Mouse (Mus musculus) hindbrain, embryonic 12.5 days (tissue): ENCODE results near the gene Olfr884. TPM values are rescaled to one million over a fixed set of nuclear protein-coding genes. Genes with fewer than 3 reads are reported as not detected.

Source experiments
- ATAC-seq: fragments of 200-750 bp; cut with Nextera tagmentation; 2 replicates; pipeline ENCODE4 v1.8.0; 2017; ENCODE audit warnings: moderate TSS enrichment; ENCODE audit not compliant: low FRiP score
- H3K27ac ChIP-seq: fragments of 300-500 bp; sonication (generic); 2 replicates; pipeline ENCODE4 v1.5.1; 2016; ENCODE audit warnings: mild to moderate bottlenecking
- H3K27me3 ChIP-seq: fragments of 300-500 bp; sonication (generic); 2 replicates; pipeline ENCODE4 v1.6.1; 2016; ENCODE audit warnings: mild to moderate bottlenecking
- H3K36me3 ChIP-seq: fragments of 300-500 bp; sonication (generic); 2 replicates; pipeline ENCODE4 v1.6.1; 2016; ENCODE audit warnings: mild to moderate bottlenecking
- H3K4me1 ChIP-seq: fragments of 300-500 bp; sonication (generic); 2 replicates; pipeline ENCODE4 v1.6.1; 2016
- H3K4me2 ChIP-seq: fragments of 300-500 bp; sonication (generic); replicated peaks from 2 replicates; pipeline ENCODE4 v1.6.1; 2016; ENCODE audit warnings: mild to moderate bottlenecking
- H3K4me3 ChIP-seq: fragments of 300-500 bp; sonication (generic); 2 replicates; pipeline ENCODE4 v1.5.1; 2016; ENCODE audit warnings: mild to moderate bottlenecking
- H3K9ac ChIP-seq: fragments of 300-500 bp; sonication (generic); 2 replicates; pipeline ENCODE4 v1.6.1; 2016; ENCODE audit warnings: mild to moderate bottlenecking, moderate library complexity
- H3K9me3 ChIP-seq: fragments of 300-500 bp; sonication (generic); replicated peaks from 2 replicates; pipeline ENCODE4 v1.6.1; 2016; ENCODE audit warnings: mild to moderate bottlenecking
- WGBS: fragments of 180-500 bp; shearing (Covaris S2); methylation state at CpG from one replicate; pipeline ENCODE4 v1.1.7; 2016; 5-methylcytosine and 5-hydroxymethylcytosine counted together
- polyA plus RNA-seq: library from polyadenylated mRNA; unstranded; fragments of >200 nt; fragmentation: Nextera tagmentation; extraction: Ambion mirVana; gene quantifications from 2 replicates; pipeline ENCODE4 v1.2.1, GENCODE M21; 2016

Gene Olfr884
- polyA plus RNA-seq, result not detected in 2 replicates

DNA sequence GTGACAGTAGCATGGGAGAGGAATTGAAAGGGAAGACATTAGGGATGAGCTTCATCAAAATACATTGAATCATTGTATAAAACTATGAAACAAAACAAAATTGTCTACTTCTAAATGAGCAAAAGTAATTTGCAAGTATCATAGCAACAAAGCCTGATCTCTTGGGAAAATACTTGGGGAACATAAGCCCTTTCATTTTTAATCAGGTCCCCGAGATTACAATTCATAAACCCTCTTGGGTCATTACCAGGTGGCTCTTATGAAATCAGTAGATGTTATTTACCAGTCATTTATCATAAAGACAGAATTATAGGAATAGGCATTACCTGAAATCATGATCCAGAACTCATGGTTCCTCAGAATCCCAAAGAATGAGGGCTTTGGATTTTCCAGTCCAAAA, at the start of gene Olfr884:
Olfr884 (plus strand) TSS at position 301 of the 400 bp plus-strand sequence.
- WGBS, result 47% methylated on average over 1 of the region's 1 CpGs
- H3K4me1 ChIP-seq, result no peaks in the 10 kb centered on the region
- H3K9ac ChIP-seq, result no peak within 1 kb of the TSS
- no peak within 1 kb of the TSS for H3K4me2 ChIP-seq
- H3K9me3 ChIP-seq, result no peaks in the 10 kb centered on the region
- H3K27ac ChIP-seq, result no peak within 1 kb of the TSS
- ATAC-seq, result no peak
- no peaks in the 10 kb centered on the region for H3K36me3 ChIP-seq
- no peaks in the 10 kb centered on the region for H3K27me3 ChIP-seq
- H3K4me3 ChIP-seq, result no peak within 1 kb of the TSS

DNA sequence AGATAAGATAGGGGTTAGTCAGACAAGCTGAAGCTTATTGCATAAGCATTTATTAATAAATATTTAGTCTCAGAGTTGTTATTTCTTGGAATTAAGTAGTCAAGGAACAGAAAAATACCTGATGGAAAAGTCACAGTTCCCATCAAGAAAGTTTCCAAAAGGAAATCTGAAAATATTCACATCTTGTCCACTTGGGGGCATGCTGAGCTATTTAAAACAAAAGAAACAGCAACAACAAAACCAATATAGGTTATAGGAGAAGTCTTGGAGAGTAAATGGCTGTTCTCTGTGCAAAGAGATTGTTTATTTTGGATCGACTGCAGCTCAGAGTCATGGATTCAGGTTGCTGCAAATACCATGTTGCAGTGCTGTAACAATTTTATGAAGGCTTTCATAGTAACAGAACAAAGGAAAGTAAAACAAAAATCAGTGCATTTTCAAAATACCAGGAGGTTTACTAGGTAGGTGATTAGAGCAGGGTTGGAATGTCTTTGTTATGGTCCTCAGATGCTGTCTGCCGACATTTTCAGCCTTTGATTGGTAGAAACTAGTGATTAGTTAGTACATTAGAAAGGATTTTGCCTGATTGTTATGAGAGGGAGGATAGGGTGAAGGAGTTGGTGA, 47.7 kb upstream of the Olfr884 start:
- Histone ChIP-seq H3K27me3 (no peaks in the 10 kb centered on the region), H3K27ac (no peak overlapping the region), H3K9ac (no peak overlapping the region), H3K36me3 (no peaks in the 10 kb centered on the region), H3K9me3 (no peaks in the 10 kb centered on the region), H3K4me2 (no peak overlapping the region), H3K4me1 (no peaks in the 10 kb centered on the region), H3K4me3 (no peak overlapping the region)
- 54% methylated on average over 2 of the region's 2 CpGs for WGBS
- ATAC-seq, result no peak

DNA sequence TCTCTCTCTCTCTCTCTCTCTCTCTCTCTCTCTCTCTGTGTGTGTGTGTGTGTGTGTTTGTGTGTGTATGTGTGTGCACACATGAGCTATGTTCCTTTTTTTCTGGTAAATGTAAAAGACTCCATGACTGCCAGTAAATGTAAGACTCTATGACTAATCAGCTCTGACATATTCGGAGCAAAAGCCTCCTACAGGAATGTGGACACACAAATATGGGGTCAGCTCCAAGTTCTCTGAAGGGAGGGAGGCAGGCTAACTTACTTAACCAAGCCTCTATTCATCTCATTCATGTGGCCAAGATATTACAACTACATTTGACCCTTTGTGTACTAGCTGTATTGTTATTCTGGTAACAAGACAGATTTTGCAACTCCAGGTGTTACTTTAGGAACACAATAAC, 46.3 kb upstream of the Olfr884 start:
- no peaks in the 10 kb centered on the region for H3K27me3 ChIP-seq
- no peaks in the 10 kb centered on the region for H3K36me3 ChIP-seq
- no peak overlapping the region for H3K4me2 ChIP-seq
- H3K9me3 ChIP-seq, result no peaks in the 10 kb centered on the region
- H3K4me3 ChIP-seq, result no peak overlapping the region
- no peak overlapping the region for H3K9ac ChIP-seq
- no peaks in the 10 kb centered on the region for H3K4me1 ChIP-seq
- no peak overlapping the region for H3K27ac ChIP-seq
- no peak for ATAC-seq
- 82% methylated on average over 1 of the region's 1 CpGs for WGBS

DNA sequence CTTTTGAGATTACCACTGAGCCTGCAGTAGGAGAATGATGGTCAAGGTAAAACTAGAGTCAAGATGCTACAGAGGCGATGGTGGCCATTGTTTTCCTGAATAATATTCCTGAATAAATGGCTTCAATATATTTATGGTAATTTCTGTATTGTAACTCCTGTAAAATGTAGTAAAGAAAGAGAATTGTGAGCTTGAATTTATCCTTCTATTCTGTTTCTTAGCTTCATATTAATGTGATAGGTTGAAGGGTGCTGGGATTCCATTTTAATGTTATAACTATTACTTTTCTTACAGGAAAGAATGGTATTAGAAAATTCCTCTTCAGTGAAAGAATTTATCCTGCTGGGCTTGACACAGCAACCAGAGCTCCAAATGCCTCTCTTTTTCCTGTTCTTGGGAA, 20.8 kb upstream of the Olfr884 start, which contains the start of gene Olfr883:
Olfr883 (plus strand) TSS at position 301 of the 400 bp plus-strand sequence.
- Histone ChIP-seq H3K4me3 (no peak within 1 kb of the TSS), H3K4me2 (no peak within 1 kb of the TSS), H3K27ac (no peak within 1 kb of the TSS), H3K4me1 (no peaks in the 10 kb centered on the region), H3K9me3 (no peaks in the 10 kb centered on the region), H3K9ac (no peak within 1 kb of the TSS), H3K36me3 (no peaks in the 10 kb centered on the region), H3K27me3 (no peaks in the 10 kb centered on the region)
- WGBS, result 94% methylated on average over 1 of the region's 1 CpGs
- ATAC-seq, result no peak

DNA sequence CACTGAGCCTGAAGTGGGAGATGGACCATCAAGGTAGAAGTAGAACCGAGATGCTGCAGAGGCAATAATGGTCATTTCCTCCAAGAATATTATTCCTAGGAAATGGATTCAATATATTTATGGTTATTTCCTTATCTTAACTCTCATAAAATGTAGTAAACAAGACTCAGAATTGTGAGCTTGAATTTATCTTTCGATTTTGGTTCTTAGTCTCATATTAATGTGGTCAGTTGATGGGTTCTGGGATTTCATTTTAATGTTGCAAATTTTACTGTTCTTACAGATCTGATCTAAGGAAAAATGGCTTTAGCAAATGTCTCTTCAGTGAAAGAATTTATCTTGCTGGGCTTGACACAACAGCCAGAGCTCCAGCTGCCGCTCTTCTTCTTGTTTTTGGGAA, 14.7 kb downstream of the Olfr884 start, which contains the start of gene Olfr885:
Olfr885 (plus strand) TSS at position 301 of the 400 bp plus-strand sequence.
- Histone ChIP-seq H3K36me3 (no peaks in the 10 kb centered on the region), H3K4me2 (no peak within 1 kb of the TSS), H3K27ac (no peak within 1 kb of the TSS), H3K4me1 (no peaks in the 10 kb centered on the region), H3K9ac (no peak within 1 kb of the TSS), H3K27me3 (no peaks in the 10 kb centered on the region), H3K4me3 (no peak within 1 kb of the TSS), H3K9me3 (no peaks in the 10 kb centered on the region)
- WGBS, result 94% methylated on average over 3 of the region's 3 CpGs
- ATAC-seq, result no peak

DNA sequence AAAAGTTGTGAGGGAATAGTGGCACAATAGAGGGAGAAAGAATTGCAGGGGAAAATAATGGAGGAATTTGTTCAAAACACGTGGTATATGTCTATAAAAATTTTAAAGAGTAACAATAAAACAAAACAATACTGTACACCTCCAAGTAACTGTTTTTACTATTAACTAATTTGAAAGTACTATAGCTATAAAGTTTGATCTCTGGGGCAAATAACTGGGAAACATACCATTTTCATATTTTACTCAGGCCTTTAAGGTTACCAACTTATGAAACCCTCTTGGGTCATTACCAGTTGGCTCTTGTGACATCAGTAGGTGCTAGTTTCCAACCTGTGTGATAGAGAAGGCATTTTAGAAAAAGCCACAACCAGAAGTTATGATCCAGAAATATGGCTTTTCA, 37.4 kb downstream of the Olfr884 start, which contains the start of gene Olfr887:
Olfr887 (plus strand) TSS at position 301 of the 400 bp plus-strand sequence.
- 91% methylated on average over 1 of the region's 1 CpGs for WGBS
- no peaks in the 10 kb centered on the region for H3K27me3 ChIP-seq
- no peak within 1 kb of the TSS for H3K4me3 ChIP-seq
- no peak within 1 kb of the TSS for H3K27ac ChIP-seq
- no peaks in the 10 kb centered on the region for H3K36me3 ChIP-seq
- no peaks in the 10 kb centered on the region for H3K9me3 ChIP-seq
- H3K4me1 ChIP-seq, result no peaks in the 10 kb centered on the region
- ATAC-seq, result no peak
- H3K4me2 ChIP-seq, result no peak within 1 kb of the TSS
- no peak within 1 kb of the TSS for H3K9ac ChIP-seq

Other genes with a start within 250 kb of the Olfr884 start
- not detected in 2 replicates for gene Olfr876, start 243.5 kb upstream of the Olfr884 start, polyA plus RNA-seq
- gene Olfr877, start 192.3 kb upstream of the Olfr884 start, polyA plus RNA-seq, result not detected in 2 replicates
- not detected in 2 replicates for gene Olfr145, start 149.8 kb upstream of the Olfr884 start, polyA plus RNA-seq
- not detected in 2 replicates for gene Olfr878, start 128.7 kb upstream of the Olfr884 start, polyA plus RNA-seq
- not detected in 2 replicates for gene Olfr881, start 54.7 kb upstream of the Olfr884 start, polyA plus RNA-seq
- not detected in 2 replicates for gene Olfr883, start 20.7 kb upstream of the Olfr884 start, polyA plus RNA-seq
- gene Olfr885, start 14.8 kb downstream of the Olfr884 start, polyA plus RNA-seq, result not detected in 2 replicates
- gene Olfr887, start 37.5 kb downstream of the Olfr884 start, polyA plus RNA-seq, result not detected in 2 replicates
- gene Olfr888, start 61.6 kb downstream of the Olfr884 start, polyA plus RNA-seq, result not detected in 2 replicates
- gene Olfr889, start 68.6 kb downstream of the Olfr884 start, polyA plus RNA-seq, result 0.05 TPM in 1 of 2 replicates, not detected in the other
- gene Olfr890, start 96.0 kb downstream of the Olfr884 start, polyA plus RNA-seq, result not detected in 2 replicates
- not detected in 2 replicates for gene Olfr891, start 134.3 kb downstream of the Olfr884 start, polyA plus RNA-seq
- gene Olfr893, start 161.8 kb downstream of the Olfr884 start, polyA plus RNA-seq, result not detected in 2 replicates
- gene Olfr894, start 171.5 kb downstream of the Olfr884 start, polyA plus RNA-seq, result not detected in 2 replicates
- not detected in 2 replicates for gene Olfr143, start 206.2 kb downstream of the Olfr884 start, polyA plus RNA-seq
- gene Olfr895, start 221.3 kb downstream of the Olfr884 start, polyA plus RNA-seq, result not detected in 2 replicates
- gene Olfr896-ps1, start 244.6 kb downstream of the Olfr884 start, polyA plus RNA-seq, result not detected in 2 replicates